ENCODE assay signal across 8 mouse cellular contexts in genomic region chr6:142469602-142470001, GRCm38 (mm10). TPM values are rescaled to one million over a fixed set of nuclear protein-coding genes. Genes with fewer than 3 reads are reported as not detected.
DNase-seq lines count a peak whose midpoint lies in the region; ATAC-seq lines count a peak whose summit lies in the region.

No protein-coding gene starts in this region.

- ATAC-seq in megakaryocyte-erythroid progenitor cell, adult 5-6 weeks (replicated peaks; ENCODE audit: low FRiP score, low TSS enrichment, poor library complexity, severe bottlenecking) = peak; percentile 87
- no peak for ATAC-seq in monocyte, adult 5-6 weeks (replicated peaks; ENCODE audit: insufficient number of reproducible peaks, low FRiP score, low TSS enrichment, poor library complexity, severe bottlenecking)

- DNase-seq in heart, adult 11 months = peak; percentile 44
- DNase-seq in heart, adult 9 months (ENCODE audit: low spot score in 2 of 2) = no peak
- DNase-seq in lung, postnatal 36 days = peak; percentile 15
- DNase-seq in lung, postnatal 14 days = no peak
- DNase-seq in adrenal gland, adult 8-10 months = no peak
- DNase-seq in adrenal gland, postnatal 36 days = no peak

RNA-seq across cellular contexts. Expression of gene Gys2, which starts 3.3 kb away (rescaled TPM):
- not detected in 2 replicates for total RNA-seq in megakaryocyte-erythroid progenitor cell, adult 5-6 weeks (2014; fragmentation: Nextera tagmentation)
- total RNA-seq in megakaryocyte-erythroid progenitor cell, adult 5-6 weeks (2017) = not detected in 2 replicates
- not detected in 3 replicates for total RNA-seq in monocyte, adult 5-6 weeks (2017)
- total RNA-seq in adrenal gland, adult 8-10 months (2022) = 10 to 100 TPM in 1 of 4 experiments, 1 to 10 TPM in 3; 1.4 to 10.7 (median 5.0) TPM
- 1 to 10 TPM; 2.9 to 8.3 TPM for total RNA-seq in adrenal gland, postnatal 36 days (2021)

RNA-seq across cellular contexts. Expression of gene Ldhb, which starts 38.2 kb away (rescaled TPM):
- 6.7 and 20.9 TPM in 2 replicates for total RNA-seq in megakaryocyte-erythroid progenitor cell, adult 5-6 weeks (2014; fragmentation: Nextera tagmentation)
- 1.1 and 2.1 TPM in 2 replicates for total RNA-seq in megakaryocyte-erythroid progenitor cell, adult 5-6 weeks (2017)
- total RNA-seq in monocyte, adult 5-6 weeks (2017) = 3.5 to 10.0 TPM (median 5.1 TPM) in 3 replicates
- total RNA-seq in adrenal gland, adult 8-10 months (2022) = 100 to 1,000 TPM; 147 to 183 (median 159) TPM
- 100 to 1,000 TPM; 184 to 196 TPM for total RNA-seq in adrenal gland, postnatal 36 days (2021)

RNA-seq across cellular contexts. Expression of gene Spx, which starts 56.4 kb away (rescaled TPM):
- total RNA-seq in megakaryocyte-erythroid progenitor cell, adult 5-6 weeks (2014; fragmentation: Nextera tagmentation) = 0.61 and 0.94 TPM in 2 replicates
- total RNA-seq in megakaryocyte-erythroid progenitor cell, adult 5-6 weeks (2017) = 1.1 TPM in 1 of 2 replicates, not detected in the other
- 0.58 TPM in 1 of 3 replicates, not detected in the others for total RNA-seq in monocyte, adult 5-6 weeks (2017)
- 1 to 10 TPM in 1 of 4 experiments, under 1 TPM in 3; 0.38 to 1.7 (median 0.81) TPM for total RNA-seq in adrenal gland, adult 8-10 months (2022)
- total RNA-seq in adrenal gland, postnatal 36 days (2021) = under 1 TPM; 0.36 to 0.46 TPM

Comparison
In these comparisons a context has a peak if more than half of its experiments do, and no peak if none do; other contexts are left out.
1. DNase-seq: peak in heart, adult 11 months (single experiment) and lung, postnatal 36 days (single experiment); none in heart, adult 9 months (0 of 2), lung, postnatal 14 days (single experiment), adrenal gland, adult 8-10 months (single experiment) and adrenal gland, postnatal 36 days (0 of 2).
2. RNA of gene Ldhb, which starts 38.2 kb away (total RNA-seq): 184 to 196 TPM in adrenal gland, postnatal 36 days and 147 to 183 TPM in adrenal gland, adult 8-10 months; 3.5 to 10.0 TPM in monocyte, adult 5-6 weeks and 1.1 to 20.9 TPM in megakaryocyte-erythroid progenitor cell, adult 5-6 weeks; every median in the first group is over 4 times any median in the second.